Mouse (Mus musculus) kidney, embryonic 14.5 days (tissue): ENCODE measurements around the gene Gm11985. TPM values are rescaled to one million over a fixed set of nuclear protein-coding genes. Genes with fewer than 3 reads are reported as not detected.

Experiments
- ATAC-seq: fragments of 200-750 bp; cut with Nextera tagmentation; 2 replicates; pipeline ENCODE4 v1.8.0; 2017; ENCODE audit warnings: moderate number of reproducible peaks, mild to moderate bottlenecking, moderate TSS enrichment, moderate library complexity; ENCODE audit not compliant: low FRiP score, low TSS enrichment
- H3K27ac ChIP-seq: fragments of 300-500 bp; sonication (generic); 2 replicates; pipeline ENCODE4 v1.5.1; 2014; ENCODE audit warnings: low read depth, mild to moderate bottlenecking, low read length, moderate library complexity, mixed read lengths
- H3K27me3 ChIP-seq: fragments of 300-500 bp; sonication (generic); 2 replicates; pipeline ENCODE4 v1.6.1; 2014; ENCODE audit warnings: mild to moderate bottlenecking, low read length; ENCODE audit not compliant: control insufficient read depth, insufficient read depth
- H3K36me3 ChIP-seq: fragments of 300-500 bp; sonication (generic); 2 replicates; pipeline ENCODE4 v1.6.1; 2014; ENCODE audit warnings: low read length, mixed read lengths; ENCODE audit not compliant: control insufficient read depth, insufficient read depth
- H3K4me1 ChIP-seq: fragments of 300-500 bp; sonication (generic); 2 replicates; pipeline ENCODE4 v1.6.1; 2014; ENCODE audit warnings: low read length, mixed read lengths; ENCODE audit not compliant: control insufficient read depth, insufficient read depth
- H3K4me2 ChIP-seq: fragments of 300-500 bp; sonication (generic); replicated peaks from 2 replicates; pipeline ENCODE4 v1.6.1; 2014; ENCODE audit warnings: low read depth, mild to moderate bottlenecking, low read length
- H3K4me3 ChIP-seq: fragments of 300-500 bp; sonication (generic); 2 replicates; pipeline ENCODE4 v1.5.1; 2014; ENCODE audit warnings: mild to moderate bottlenecking, low read length
- H3K9ac ChIP-seq: fragments of 300-500 bp; sonication (generic); 2 replicates; pipeline ENCODE4 v1.6.1; 2014; ENCODE audit warnings: low read depth, mild to moderate bottlenecking, low read length, moderate library complexity
- H3K9me3 ChIP-seq: fragments of 300-500 bp; sonication (generic); 2 replicates; pipeline ENCODE4 v1.6.1; 2016; ENCODE audit warnings: low read length; ENCODE audit not compliant: control insufficient read depth
- WGBS: fragments of 180-500 bp; shearing (Covaris S2); extraction: QIAGEN DNeasy Blood & Tissue Kit; methylation state at CpG from one replicate; pipeline ENCODE4 v1.1.7; 2014; 5-methylcytosine and 5-hydroxymethylcytosine counted together
- polyA plus RNA-seq: library from polyadenylated mRNA; unstranded; fragments of >200 nt; fragmentation: Nextera tagmentation; extraction: Ambion mirVana; gene quantifications from 2 replicates; pipeline ENCODE4 v1.2.1, GENCODE M21; 2014

Gm11985 gene
- polyA plus RNA-seq: not detected in 2 replicates

DNA sequence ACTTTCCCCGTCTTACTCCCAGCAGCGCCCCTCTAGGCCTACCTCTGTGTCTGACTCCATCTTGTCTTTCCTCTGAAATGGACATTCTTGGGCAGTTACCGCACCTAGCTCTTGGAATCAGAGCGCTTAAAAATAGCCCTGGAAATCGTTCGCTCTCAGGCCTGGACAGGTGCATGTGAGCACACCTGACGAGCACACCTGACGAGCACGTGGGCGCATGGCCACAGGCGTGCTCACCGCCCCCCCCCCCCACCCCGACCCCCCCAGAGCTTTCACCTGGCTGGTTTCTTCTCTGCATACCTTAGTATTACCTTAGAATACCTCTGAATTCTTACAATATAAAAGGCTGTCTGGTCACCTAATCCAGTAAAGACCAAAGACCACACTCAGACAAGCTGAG, at the start of gene Gm11985:
Gene Gm11985, minus strand, starts transcription at position 101 of the 400 bp plus-strand sequence.
- H3K36me3 ChIP-seq: no peaks in the 10 kb centered on the region
- H3K4me3 ChIP-seq: no peak within 1 kb of the TSS
- H3K4me1 ChIP-seq: no peaks in the 10 kb centered on the region
- 89% methylated on average over 12 of the region's 13 CpGs for WGBS
- no peak for ATAC-seq
- H3K9ac ChIP-seq: no peak within 1 kb of the TSS
- H3K9me3 ChIP-seq: no peaks in the 10 kb centered on the region
- H3K27me3 ChIP-seq: no peaks in the 10 kb centered on the region
- no peak within 1 kb of the TSS for H3K4me2 ChIP-seq
- no peak within 1 kb of the TSS for H3K27ac ChIP-seq

DNA sequence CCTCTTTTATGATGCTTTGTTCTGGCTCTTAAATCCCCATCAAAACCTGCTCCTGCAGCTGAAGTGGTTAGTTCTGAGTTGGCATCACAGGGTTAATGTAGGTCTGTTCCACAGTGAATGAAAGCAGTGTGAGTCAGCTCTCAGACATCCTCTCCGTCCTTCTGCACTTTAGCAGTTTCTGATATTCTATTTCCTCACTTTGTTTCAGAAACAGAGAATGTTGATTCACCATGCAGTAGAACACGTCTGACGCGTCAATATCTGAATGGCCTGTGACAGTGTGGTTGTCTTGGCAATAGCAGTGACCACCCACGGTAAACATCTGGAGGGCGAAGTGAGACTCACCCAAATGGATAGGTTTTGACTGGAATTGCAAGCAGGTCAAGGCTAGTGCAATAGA, 49.3 kb upstream of the Gm11985 start:
- Histone ChIP-seq H3K36me3 (no peaks in the 10 kb centered on the region), H3K4me1 (no peaks in the 10 kb centered on the region), H3K4me3 (no peak overlapping the region), H3K9me3 (no peaks in the 10 kb centered on the region), H3K27ac (no peak overlapping the region), H3K4me2 (no peak overlapping the region), H3K9ac (no peak overlapping the region), H3K27me3 (no peaks in the 10 kb centered on the region)
- no peak for ATAC-seq
- whole genome bisulfite sequencing: 75% methylated on average over 6 of the region's 6 CpGs

DNA sequence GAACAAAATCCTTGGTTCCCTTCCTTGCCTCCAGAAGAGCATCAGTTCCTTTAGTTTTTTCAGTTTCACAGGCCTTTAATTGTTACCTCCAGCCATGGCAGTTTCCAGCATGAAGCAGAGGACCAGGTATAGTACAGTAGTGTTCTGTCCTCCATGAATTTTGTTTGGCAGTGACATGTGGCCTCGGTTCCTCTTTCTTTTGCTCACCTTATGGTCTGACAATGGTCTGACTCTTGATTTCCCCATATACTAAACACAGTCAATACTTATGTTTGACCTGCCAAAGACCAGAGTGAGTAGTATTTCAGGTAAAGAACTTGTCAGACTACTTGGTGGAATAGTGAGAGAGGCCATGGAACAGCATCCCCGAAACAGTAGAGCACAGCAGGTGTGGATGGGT, 48.4 kb upstream of the Gm11985 start:
- no peak overlapping the region for H3K9ac ChIP-seq
- no peak for ATAC-seq
- H3K36me3 ChIP-seq: no peaks in the 10 kb centered on the region
- no peak overlapping the region for H3K27ac ChIP-seq
- no peaks in the 10 kb centered on the region for H3K4me1 ChIP-seq
- WGBS: 93% methylated on average over 2 of the region's 2 CpGs
- no peaks in the 10 kb centered on the region for H3K27me3 ChIP-seq
- no peak overlapping the region for H3K4me2 ChIP-seq
- H3K4me3 ChIP-seq: no peak overlapping the region
- H3K9me3 ChIP-seq: no peaks in the 10 kb centered on the region

DNA sequence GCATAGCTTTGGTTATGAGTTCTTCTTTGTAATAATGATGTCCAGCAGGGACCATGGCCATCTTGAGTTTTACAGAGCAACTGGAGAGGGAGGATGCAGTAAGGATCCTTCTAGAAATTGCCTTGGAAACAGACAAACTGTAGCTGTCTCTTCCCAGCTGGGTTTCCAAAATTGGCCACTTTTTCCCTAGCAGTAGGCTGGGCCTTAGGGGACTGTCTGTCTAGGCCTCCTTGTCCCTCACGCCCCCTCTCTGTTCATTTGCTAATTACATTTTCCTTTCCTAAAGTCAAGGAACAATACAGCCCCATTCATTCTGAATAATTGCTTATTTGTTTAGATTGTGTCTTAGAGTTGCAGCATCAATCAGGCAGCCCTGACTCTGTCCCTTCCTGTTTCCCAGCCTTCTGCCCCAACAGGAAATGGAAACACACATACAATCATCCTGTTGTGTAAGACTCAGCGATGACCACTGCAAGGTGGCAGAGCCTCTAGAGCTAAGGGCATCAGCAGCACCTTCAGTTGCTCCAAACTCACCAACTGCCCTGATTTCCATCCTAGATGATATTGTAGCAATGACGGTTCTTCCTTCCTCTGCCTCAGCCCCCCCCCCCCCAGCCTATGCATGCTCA, 46.7 kb upstream of the Gm11985 start:
- WGBS: 63% methylated on average over 3 of the region's 3 CpGs
- H3K9ac ChIP-seq: no peak overlapping the region
- no peak overlapping the region for H3K27ac ChIP-seq
- H3K4me3 ChIP-seq: no peak overlapping the region
- H3K4me1 ChIP-seq: no peaks in the 10 kb centered on the region
- H3K4me2 ChIP-seq: no peak overlapping the region
- no peaks in the 10 kb centered on the region for H3K9me3 ChIP-seq
- no peaks in the 10 kb centered on the region for H3K27me3 ChIP-seq
- no peak for ATAC-seq
- H3K36me3 ChIP-seq: no peaks in the 10 kb centered on the region

DNA sequence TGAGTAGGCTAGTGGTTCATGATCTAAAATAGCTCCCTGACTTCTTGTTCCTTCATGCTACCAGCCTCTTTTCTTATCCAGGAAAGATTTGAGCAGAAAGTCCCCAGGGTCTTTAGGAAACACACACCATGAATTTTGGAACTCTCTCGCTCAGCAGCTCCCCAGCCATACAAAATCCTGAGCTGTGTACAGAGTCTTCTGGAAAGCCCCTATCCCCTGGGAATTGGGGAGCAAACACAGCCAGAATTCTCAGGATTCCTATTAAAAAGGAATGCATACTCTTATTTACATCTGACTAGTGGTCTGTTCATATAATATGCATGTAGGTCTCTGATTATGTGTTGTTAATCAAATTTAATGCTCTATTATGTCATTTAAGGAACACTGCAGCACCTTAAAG, 46.1 kb upstream of the Gm11985 start:
- Histone ChIP-seq H3K9me3 (no peaks in the 10 kb centered on the region), H3K36me3 (no peaks in the 10 kb centered on the region), H3K4me3 (no peak overlapping the region), H3K9ac (no peak overlapping the region), H3K4me1 (no peaks in the 10 kb centered on the region), H3K27ac (no peak overlapping the region), H3K27me3 (no peaks in the 10 kb centered on the region), H3K4me2 (no peak overlapping the region)
- ATAC-seq: no peak
- WGBS: 72% methylated on average over 1 of the region's 1 CpGs

DNA sequence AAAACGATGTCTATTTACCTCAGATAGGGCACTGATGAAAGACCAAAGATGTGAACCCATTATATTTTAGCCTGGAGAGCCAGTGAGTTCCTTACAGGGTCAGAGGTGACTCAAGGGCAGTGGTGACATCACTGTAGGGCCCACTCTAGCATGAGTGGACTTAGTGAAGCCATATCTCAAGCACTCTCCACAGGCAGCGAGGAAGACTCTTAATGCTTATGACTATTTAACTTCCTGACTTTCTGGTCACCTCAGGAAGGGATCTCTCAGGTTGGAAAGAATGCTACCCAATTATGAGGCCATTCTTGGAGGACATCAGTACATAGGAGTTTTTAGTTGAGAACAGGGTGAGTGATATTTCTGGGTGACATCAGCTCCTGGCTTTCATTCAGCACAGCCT, 45.0 kb upstream of the Gm11985 start:
- Histone ChIP-seq H3K27me3 (no peaks in the 10 kb centered on the region), H3K4me2 (no peak overlapping the region), H3K36me3 (no peaks in the 10 kb centered on the region), H3K4me3 (no peak overlapping the region), H3K9me3 (no peaks in the 10 kb centered on the region), H3K9ac (no peak overlapping the region), H3K4me1 (no peaks in the 10 kb centered on the region), H3K27ac (no peak overlapping the region)
- ATAC-seq: no peak
- 85% methylated on average over 2 of the region's 2 CpGs for WGBS

DNA sequence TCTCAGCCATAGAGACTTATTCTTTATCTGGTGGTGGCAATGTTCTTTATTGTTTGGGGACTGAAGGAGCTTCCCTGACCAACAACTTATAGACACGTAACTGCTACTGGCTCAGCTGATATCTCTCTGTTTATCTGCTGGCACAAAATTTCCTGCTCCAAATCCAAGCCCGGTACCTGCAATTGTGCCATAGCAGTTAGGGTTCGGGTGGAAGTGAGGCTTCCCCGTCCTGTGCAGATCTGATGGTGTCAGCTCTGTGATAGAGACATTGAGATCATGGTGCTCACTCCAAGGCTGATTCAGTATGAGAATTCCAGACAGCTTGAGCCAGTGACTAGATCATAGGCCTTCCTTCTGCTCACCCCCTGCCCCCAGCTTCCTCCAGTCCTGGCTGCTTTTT, 43.6 kb upstream of the Gm11985 start:
- H3K9ac ChIP-seq: no peak overlapping the region
- 92% methylated on average over 4 of the region's 4 CpGs for WGBS
- no peaks in the 10 kb centered on the region for H3K4me1 ChIP-seq
- no peaks in the 10 kb centered on the region for H3K27me3 ChIP-seq
- H3K4me3 ChIP-seq: no peak overlapping the region
- H3K4me2 ChIP-seq: no peak overlapping the region
- H3K36me3 ChIP-seq: no peaks in the 10 kb centered on the region
- no peak overlapping the region for H3K27ac ChIP-seq
- ATAC-seq: no peak
- H3K9me3 ChIP-seq: no peaks in the 10 kb centered on the region

DNA sequence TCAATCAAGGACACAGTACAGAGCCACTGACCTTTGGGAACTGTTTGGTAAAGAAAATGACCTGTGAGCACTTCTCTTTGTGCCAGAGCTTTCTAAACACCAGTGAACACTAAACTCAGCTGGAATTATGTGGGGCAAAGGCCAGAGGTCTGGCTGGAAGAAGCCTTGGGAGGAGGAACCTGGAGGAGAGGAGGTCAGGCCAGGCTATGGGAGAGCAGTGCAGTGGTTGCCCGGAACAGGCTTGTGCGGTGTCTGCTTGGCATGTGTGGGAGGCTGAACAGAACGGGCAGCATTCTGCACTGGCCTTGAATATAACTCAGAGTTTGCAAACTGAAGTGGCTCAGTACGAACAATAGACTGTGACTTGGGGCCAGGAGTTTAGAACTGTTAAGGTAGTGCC, 41.6 kb upstream of the Gm11985 start:
- no peaks in the 10 kb centered on the region for H3K4me1 ChIP-seq

DNA sequence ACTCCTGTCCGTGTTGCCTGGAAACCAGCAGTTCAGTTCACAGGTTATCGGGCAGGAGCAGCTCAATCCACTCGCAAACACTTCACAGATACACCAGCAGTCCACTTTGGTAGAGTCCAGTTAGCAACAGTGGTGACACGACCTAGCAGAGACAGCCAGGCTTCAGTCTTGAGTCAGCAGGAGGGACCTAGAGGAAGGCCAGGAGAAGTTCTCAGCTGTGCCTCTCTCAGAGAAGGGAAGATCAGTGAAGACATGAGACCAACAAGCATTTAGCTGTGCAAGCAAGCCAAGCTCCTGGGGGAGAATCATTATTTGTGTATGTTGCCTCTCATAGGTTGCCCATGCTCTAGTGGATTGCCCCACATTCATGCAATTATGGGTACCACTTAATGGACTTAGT, 39.7 kb upstream of the Gm11985 start:
- Histone ChIP-seq H3K9ac (no peak overlapping the region), H3K4me1 (no peaks in the 10 kb centered on the region), H3K36me3 (no peaks in the 10 kb centered on the region), H3K4me2 (no peak overlapping the region), H3K9me3 (no peaks in the 10 kb centered on the region), H3K27ac (no peak overlapping the region), H3K27me3 (no peaks in the 10 kb centered on the region), H3K4me3 (no peak overlapping the region)
- ATAC-seq: no peak
- 83% methylated on average over 4 of the region's 4 CpGs for WGBS

More for the DNA sequence above, 41.6 kb upstream of the Gm11985 start:
- Histone ChIP-seq H3K9me3 (no peaks in the 10 kb centered on the region), H3K36me3 (no peaks in the 10 kb centered on the region), H3K4me2 (no peak overlapping the region), H3K9ac (no peak overlapping the region), H3K4me3 (no peak overlapping the region), H3K27me3 (no peaks in the 10 kb centered on the region), H3K27ac (no peak overlapping the region)
- ATAC-seq: no peak
- WGBS: 27% methylated on average over 4 of the region's 4 CpGs
